Mouse (Mus musculus) colon, adult 2 months (tissue): Measurements from ENCODE around the gene Gm5128. TPM values are rescaled to one million over a fixed set of nuclear protein-coding genes. Genes with fewer than 3 reads are reported as not detected.

Experiments
- polyA plus RNA-seq: library from polyadenylated mRNA; depleted of rRNA; stranded (reverse); fragments of >200 nt; gene quantifications from 2 replicates; pipeline ENCODE4 v1.2.3, GENCODE M21; 2012; rRNA removed

Gm5128 gene
- not detected in 2 replicates for polyA plus RNA-seq

DNA sequence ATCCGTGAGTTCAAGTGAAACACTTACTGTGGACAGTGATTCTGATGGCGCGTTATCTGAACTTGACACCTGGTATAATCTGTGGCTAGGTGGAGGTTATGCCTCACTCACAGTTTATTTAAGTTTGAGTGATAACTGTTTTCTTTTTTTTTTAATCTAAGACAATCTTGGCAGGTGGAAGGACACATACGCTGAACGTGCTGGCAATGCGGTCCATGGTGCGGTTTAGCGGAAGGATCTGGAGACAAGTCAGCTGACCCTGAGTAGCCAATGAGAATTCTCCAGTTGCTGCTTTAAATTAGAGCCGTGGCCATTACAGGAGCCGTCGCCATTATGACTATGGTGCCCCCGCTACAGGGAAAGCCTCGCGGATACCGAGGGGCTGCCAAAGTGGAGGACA lies at the start of gene Gm5128:
TSS of gene Gm5128 (plus strand) at position 301 of the 400 bp plus-strand sequence.

Other genes starting within 250 kb of the Gm5128 start
- gene Gm15023, start 195.7 kb upstream of the Gm5128 start, polyA plus RNA-seq = not detected in 2 replicates
- 1.1 and 1.2 TPM in 2 replicates for gene Tceal6, start 162.6 kb upstream of the Gm5128 start, polyA plus RNA-seq
- not detected in 2 replicates for gene Pramel3, start 71.0 kb upstream of the Gm5128 start, polyA plus RNA-seq
- not detected in 2 replicates for gene Gm7903, start 60.6 kb downstream of the Gm5128 start, polyA plus RNA-seq
- not detected in 2 replicates for gene AV320801, start 121.3 kb downstream of the Gm5128 start, polyA plus RNA-seq
- 0.34 and 0.45 TPM in 2 replicates for gene Nxf7, start 225.5 kb downstream of the Gm5128 start, polyA plus RNA-seq